Mouse (Mus musculus) lung, postnatal 0 days (tissue): Measurements from ENCODE around the gene Frmd8. TPM values are rescaled to one million over a fixed set of nuclear protein-coding genes. Genes with fewer than 3 reads are reported as not detected.
A peak's percentile ranks its signal among the peaks of the same experiment; 100 is the strongest.

Experiments used
- ATAC-seq: fragments of 200-750 bp; cut with Nextera tagmentation; 2 replicates; pipeline ENCODE4 v1.8.0; 2017; ENCODE audit warnings: moderate library complexity
- DNase-seq: peaks from one replicate; pipeline ENCODE4 v3.0.0-alpha.2; 2016; ENCODE audit warnings: low spot score
- H3K27ac ChIP-seq: fragments of 300-500 bp; sonication (generic); 2 replicates; pipeline ENCODE4 v1.5.1; 2014; ENCODE audit warnings: antibody characterized with exemption, mild to moderate bottlenecking, low read length, mixed read lengths
- H3K27me3 ChIP-seq: fragments of 300-500 bp; sonication (generic); replicated peaks from 2 replicates; pipeline ENCODE4 v1.6.1; 2014; ENCODE audit warnings: low read length, mixed read lengths; ENCODE audit not compliant: insufficient read depth
- H3K36me3 ChIP-seq: fragments of 300-500 bp; sonication (generic); 2 replicates; pipeline ENCODE4 v1.6.1; 2014; ENCODE audit warnings: low read length, mixed read lengths; ENCODE audit not compliant: insufficient read depth
- H3K4me1 ChIP-seq: fragments of 300-500 bp; sonication (generic); 2 replicates; pipeline ENCODE4 v1.6.1; 2014; ENCODE audit warnings: antibody characterized with exemption, low read depth, low read length, mixed read lengths; ENCODE audit not compliant: insufficient read depth
- H3K4me2 ChIP-seq: fragments of 300-500 bp; sonication (generic); replicated peaks from 2 replicates; pipeline ENCODE4 v1.6.1; 2014; ENCODE audit warnings: low read depth, mild to moderate bottlenecking, low read length, moderate library complexity, mixed read lengths
- H3K4me3 ChIP-seq: fragments of 300-500 bp; sonication (generic); 2 replicates; pipeline ENCODE4 v1.5.1; 2014; ENCODE audit warnings: low read depth, low read length
- H3K9ac ChIP-seq: fragments of 300-500 bp; sonication (generic); replicated peaks from 2 replicates; pipeline ENCODE4 v1.6.1; 2014; ENCODE audit warnings: low read depth, mild to moderate bottlenecking
- H3K9me3 ChIP-seq: fragments of 300-500 bp; sonication (generic); 2 replicates; pipeline ENCODE4 v1.6.1; 2016; ENCODE audit warnings: low read length, mixed read lengths
- CTCF ChIP-seq: IDR thresholded peaks from 2 replicates; pipeline ENCODE4 v1.5.1; 2016; ENCODE audit warnings: antibody characterized with exemption, mild to moderate bottlenecking
- EP300 ChIP-seq: IDR thresholded peaks from 2 replicates; pipeline ENCODE4 v1.6.1; 2016; ENCODE audit warnings: antibody characterized with exemption, mild to moderate bottlenecking, control low read depth
- WGBS: fragments of 180-500 bp; shearing (Covaris S2); extraction: QIAGEN DNeasy Blood & Tissue Kit; methylation state at CpG from one replicate; pipeline ENCODE4 v1.1.7; 2014; 5-methylcytosine and 5-hydroxymethylcytosine counted together
- polyA plus RNA-seq: library from polyadenylated mRNA; unstranded; fragments of >200 nt; fragmentation: Nextera tagmentation; extraction: Ambion mirVana; gene quantifications from 2 replicates; pipeline ENCODE4 v1.2.1, GENCODE M21; 2015

Gene Frmd8
- polyA plus RNA-seq, 1 experiment from 2014 or later: 35.1 TPM

DNA sequence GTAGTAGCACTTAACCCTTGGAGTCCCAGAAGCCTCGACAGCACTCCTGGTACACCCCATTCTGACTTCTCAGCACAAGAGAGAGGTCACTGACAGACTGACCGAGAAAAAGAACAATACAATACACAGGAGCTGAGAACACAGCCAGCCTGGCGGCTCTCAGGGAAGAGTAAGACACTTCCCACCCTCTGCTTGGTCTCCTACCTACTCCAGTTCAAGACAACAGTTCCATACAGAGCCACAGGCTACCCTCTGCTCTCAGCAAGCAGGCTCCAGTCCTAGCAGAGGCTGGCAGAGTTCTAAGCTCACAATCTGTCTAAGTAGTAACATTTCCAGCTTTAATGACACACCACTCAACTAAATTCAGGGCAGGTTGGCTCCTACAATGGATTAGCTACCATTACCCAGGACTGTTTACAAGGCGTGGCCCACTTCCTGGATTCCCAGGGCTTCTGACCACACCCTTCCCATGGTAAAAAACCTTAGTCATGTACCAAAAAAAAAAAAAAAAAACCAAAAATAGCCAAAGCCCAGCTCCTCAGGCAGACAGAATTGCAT is 33.6 kb downstream of the Frmd8 start:
- H3K36me3 ChIP-seq: no peaks in the 10 kb centered on the region
- 31% methylated on average over 4 of the region's 4 CpGs for WGBS
- DNase-seq (peak; percentile 82), ATAC-seq (no peak)
- peak overlapping the region; percentile 95 for H3K9ac ChIP-seq
- no peak for TF ChIP-seq CTCF
- peak; percentile 61; the same call in 1 of the 2 replicates for TF ChIP-seq EP300
- H3K4me2 ChIP-seq: peak overlapping the region; percentile 55
- H3K4me3 ChIP-seq: peak overlapping the region; percentile 63
- H3K9me3 ChIP-seq: no peaks in the 10 kb centered on the region
- peaks cover 12% of the 10 kb centered on the region; the same call in 1 of the 2 replicates for H3K4me1 ChIP-seq
- peak overlapping the region; percentile 100 for H3K27ac ChIP-seq
- no peaks in the 10 kb centered on the region for H3K27me3 ChIP-seq

GRCm38 (mm10) chr19:5840890-5841388 is 34.1 kb downstream of the Frmd8 start:
- no peaks in the 10 kb centered on the region for H3K36me3 ChIP-seq
- H3K4me2 ChIP-seq: peak overlapping the region; percentile 55
- TF ChIP-seq CTCF: no peak
- no peak; the same call in none of the 2 replicates for TF ChIP-seq EP300
- H3K4me1 ChIP-seq: peaks cover 12% of the 10 kb centered on the region; the same call in 1 of the 2 replicates
- 62% methylated on average over 9 of the region's 9 CpGs for WGBS
- peak overlapping the region; percentile 100 for H3K27ac ChIP-seq
- no peak for DNase-seq
- ATAC-seq: no peak
- H3K9ac ChIP-seq: peak overlapping the region; percentile 95
- peak overlapping the region; percentile 63 for H3K4me3 ChIP-seq
- no peaks in the 10 kb centered on the region for H3K9me3 ChIP-seq
- no peaks in the 10 kb centered on the region for H3K27me3 ChIP-seq

DNA sequence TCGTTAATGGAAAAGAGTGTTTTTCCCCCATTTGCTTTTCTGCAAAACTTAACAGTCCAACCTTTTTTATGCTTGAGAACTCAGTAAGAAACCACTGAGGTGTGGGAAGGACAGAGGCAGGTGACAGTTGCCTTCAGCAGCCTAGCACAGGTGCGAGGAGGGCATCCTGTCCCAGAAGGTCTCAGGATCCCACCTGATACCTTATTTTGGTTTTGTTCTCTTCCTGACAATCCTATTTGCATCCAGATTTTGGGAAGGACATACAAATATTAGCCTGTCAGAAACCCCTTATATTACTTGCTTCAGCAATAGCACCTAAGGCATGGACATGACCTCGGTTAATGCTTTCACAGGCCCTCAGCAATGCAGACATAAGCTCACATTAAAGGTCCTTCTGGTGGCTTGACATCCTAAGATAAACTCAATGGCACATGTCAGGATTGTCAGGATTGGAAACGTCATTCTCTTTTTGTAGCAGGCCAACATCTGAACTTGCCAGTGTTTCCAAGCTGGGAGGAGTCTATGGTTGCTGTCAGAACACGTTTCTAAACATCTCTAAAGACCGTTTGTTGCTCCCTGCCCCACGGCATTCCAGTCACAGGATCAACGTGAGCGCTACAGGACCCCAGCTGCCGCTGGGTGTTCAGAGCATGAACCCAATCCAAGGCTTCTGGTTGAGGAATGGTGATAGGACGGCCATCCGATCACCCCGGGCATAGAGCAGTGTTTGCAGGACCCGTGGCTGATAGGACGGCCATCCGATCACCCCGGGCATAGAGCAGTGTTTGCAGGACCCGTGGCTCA is 34.8 kb downstream of the Frmd8 start:
- TF ChIP-seq EP300 (peak; percentile 53), CTCF (no peak)
- Histone ChIP-seq H3K4me1 (peaks cover 12% of the 10 kb centered on the region; the same call in 1 of the 2 replicates), H3K9ac (peak overlapping the region; percentile 95), H3K27ac (peak overlapping the region; percentile 100), H3K4me3 (peak overlapping the region; percentile 63), H3K4me2 (peak overlapping the region; percentile 55), H3K9me3 (no peaks in the 10 kb centered on the region), H3K36me3 (no peaks in the 10 kb centered on the region), H3K27me3 (no peaks in the 10 kb centered on the region)
- WGBS: 47% methylated on average over 18 of the region's 18 CpGs
- DNase-seq (peak; percentile 90), ATAC-seq (peak; percentile 3)

- no peaks in the 10 kb centered on the region for H3K27me3 ChIP-seq
- no peaks in the 10 kb centered on the region for H3K36me3 ChIP-seq
- 52% methylated on average over 14 of the region's 14 CpGs for WGBS
- peak overlapping the region; percentile 55; the same call in 1 of the 2 replicates for H3K4me2 ChIP-seq
- no peaks in the 10 kb centered on the region for H3K9me3 ChIP-seq
- peak overlapping the region; percentile 100 for H3K27ac ChIP-seq
- H3K4me1 ChIP-seq: peaks cover 12% of the 10 kb centered on the region; the same call in 1 of the 2 replicates
- TF ChIP-seq CTCF (no peak), EP300 (no peak)
- peak overlapping the region; percentile 95; the same call in 1 of the 2 replicates for H3K9ac ChIP-seq
- H3K4me3 ChIP-seq: 0 out of 2 replicates have a peak overlapping the region, but pooled peaks have one; percentile 14
- no peak for ATAC-seq
- peak; percentile 59 for DNase-seq
Observed at GRCm38 (mm10) chr19:5839317-5840085, 35.6 kb downstream of the Frmd8 start.

DNA sequence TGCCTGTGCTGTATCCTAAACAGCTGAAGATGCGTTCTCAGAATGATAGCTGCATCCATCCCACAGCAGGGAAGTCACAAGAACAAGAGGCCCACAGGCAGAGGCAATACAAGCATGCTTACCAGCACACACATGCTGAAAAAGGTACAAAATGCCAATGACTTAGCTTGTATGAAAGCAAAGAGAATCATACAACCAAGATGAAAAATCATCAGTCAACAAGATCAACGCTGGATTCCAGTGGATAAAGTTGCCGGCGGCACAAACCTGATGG is 36.2 kb downstream of the Frmd8 start:
- Histone ChIP-seq H3K4me3 (no peak overlapping the region), H3K4me1 (peaks cover 12% of the 10 kb centered on the region; the same call in 1 of the 2 replicates), H3K36me3 (no peaks in the 10 kb centered on the region), H3K27ac (no peak overlapping the region; the same call in 1 of the 2 replicates), H3K4me2 (no peak overlapping the region), H3K9me3 (no peaks in the 10 kb centered on the region), H3K9ac (no peak overlapping the region), H3K27me3 (no peaks in the 10 kb centered on the region)
- no peak for TF ChIP-seq CTCF
- no peak for TF ChIP-seq EP300
- ATAC-seq (no peak), DNase-seq (peak; percentile 37)
- WGBS: 85% methylated on average over 4 of the region's 4 CpGs
